Mouse (Mus musculus) heart, embryonic 14.5 days (tissue): ENCODE data around the gene Vstm2a. TPM values are rescaled to one million over a fixed set of nuclear protein-coding genes. Genes with fewer than 3 reads are reported as not detected.

Source experiments
- ATAC-seq: fragments of 200-750 bp; cut with Nextera tagmentation; 2 replicates; pipeline ENCODE4 v1.8.0; 2017; ENCODE audit warnings: low read depth, moderate TSS enrichment; ENCODE audit not compliant: insufficient number of reproducible peaks, insufficient read depth, low FRiP score
- H3K27ac ChIP-seq, 2 experiments: fragments of 200-500 bp in 1 of 2; fragments of 300-500 bp in 1 of 2; sonication (generic) in 1 of 2; replicated peaks in 1 of 2; 2 replicates each; pipeline ENCODE4 v1.5.1; 2012 to 2014; ENCODE audit warnings: low read depth in 2 of 2, low read length in 2 of 2, control low read depth in 1 of 2, mild to moderate bottlenecking in 1 of 2, mixed read lengths in 1 of 2; ENCODE audit not compliant: control insufficient read depth in 1 of 2, insufficient read depth in 1 of 2
- H3K27me3 ChIP-seq: fragments of 300-500 bp; sonication (generic); 2 replicates; pipeline ENCODE4 v1.6.1; 2014; ENCODE audit warnings: mild to moderate bottlenecking, low read length, control low read depth; ENCODE audit not compliant: control insufficient read depth, insufficient read depth
- H3K36me3 ChIP-seq: fragments of 300-500 bp; sonication (generic); 2 replicates; pipeline ENCODE4 v1.6.1; 2014; ENCODE audit warnings: mild to moderate bottlenecking, control low read depth, low read length, mixed read lengths; ENCODE audit not compliant: control insufficient read depth, insufficient read depth
- H3K4me1 ChIP-seq, 2 experiments: fragments of 200-500 bp in 1 of 2; fragments of 300-500 bp in 1 of 2; sonication (generic) in 1 of 2; 2 replicates each; pipeline ENCODE4 v1.6.1; 2012 to 2014; ENCODE audit warnings: low read length in 2 of 2, control low read depth in 1 of 2, mixed read lengths in 1 of 2; ENCODE audit not compliant: control insufficient read depth in 2 of 2, insufficient read depth in 2 of 2
- H3K4me2 ChIP-seq: fragments of 300-500 bp; sonication (generic); 2 replicates; pipeline ENCODE4 v1.6.1; 2014; ENCODE audit warnings: mild to moderate bottlenecking, low read length
- H3K4me3 ChIP-seq, 2 experiments: fragments of 200-500 bp in 1 of 2; fragments of 300-500 bp in 1 of 2; sonication (generic) in 1 of 2; 2 replicates each; pipeline ENCODE4 v1.5.1; 2012 to 2014; ENCODE audit warnings: low read length in 2 of 2, mild to moderate bottlenecking in 2 of 2, control low read depth in 1 of 2, low read depth in 1 of 2, moderate library complexity in 1 of 2; ENCODE audit not compliant: control insufficient read depth in 1 of 2, insufficient read depth in 1 of 2
- H3K9ac ChIP-seq: fragments of 300-500 bp; sonication (generic); 2 replicates; pipeline ENCODE4 v1.6.1; 2014; ENCODE audit warnings: mild to moderate bottlenecking, low read length
- H3K9me3 ChIP-seq: fragments of 300-500 bp; sonication (generic); 2 replicates; pipeline ENCODE4 v1.6.1; 2016; ENCODE audit warnings: low read length, control low read depth; ENCODE audit not compliant: control insufficient read depth
- WGBS: fragments of 180-500 bp; shearing (Covaris S2); extraction: QIAGEN DNeasy Blood & Tissue Kit; methylation state at CpG from one replicate; pipeline ENCODE4 v1.1.7; 2014; 5-methylcytosine and 5-hydroxymethylcytosine counted together
- polyA plus RNA-seq: library from polyadenylated mRNA; unstranded; fragments of >200 nt; fragmentation: Nextera tagmentation; extraction: Ambion mirVana; gene quantifications from 2 replicates; pipeline ENCODE4 v1.2.1, GENCODE M21; 2014

The Vstm2a gene
- polyA plus RNA-seq, 1 experiment from 2014 or later: 0.28 TPM

- H3K9ac ChIP-seq: no peak overlapping the region
- H3K27me3 ChIP-seq: no peaks in the 10 kb centered on the region
- 84% methylated on average over 7 of the region's 7 CpGs for WGBS
- H3K9me3 ChIP-seq: no peaks in the 10 kb centered on the region
- ATAC-seq: no peak; the same call in 1 of the 2 replicates
- no peak overlapping the region for H3K27ac ChIP-seq
- H3K36me3 ChIP-seq: no peaks in the 10 kb centered on the region
- no peak overlapping the region for H3K4me3 ChIP-seq
- no peak overlapping the region for H3K4me2 ChIP-seq
- no peaks in the 10 kb centered on the region for H3K4me1 ChIP-seq
Observed at GRCm38 (mm10) chr11:16439548-16440251, 182.2 kb downstream of the Vstm2a start.
